Comparison of ENCODE assay signal across 10 mouse cellular contexts in genomic region chr3:27652451-27653011, GRCm38 (mm10). TPM values are rescaled to one million over a fixed set of nuclear protein-coding genes. Genes with fewer than 3 reads are reported as not detected.
DNase-seq lines count a peak whose midpoint lies in the region; ATAC-seq and TF ChIP-seq lines count a peak whose summit lies in the region.
"Had no signal": no experiment of that assay in that cellular context is flagged by ENCODE, and none has a peak within 500 bp of the region (broad histone marks: within the 10 kb centered on the region; RNA-seq: fewer than 3 reads in every experiment).

No protein-coding gene starts in this region.

- DNase-seq in heart, postnatal 36 days: no peak
- DNase-seq in lung, postnatal 0 days (ENCODE audit: low spot score): peak; percentile 69
- no peak for DNase-seq in lung, adult 2 months
- no peak for DNase-seq in cerebellum, adult 2 months
- DNase-seq in frontal cortex, postnatal 25 days (ENCODE audit: low spot score in 2 of 2): no peak
- DNase-seq: cerebellum, postnatal 14 days; gastrocnemius, postnatal 14 days; right cerebral cortex, adult 18-20 months had no signal

- H3K27ac ChIP-seq in heart, embryonic 14.5 days (replicated peaks in 1 of 2; ENCODE audit: control insufficient read depth in 1 of 2, insufficient read depth in 1 of 2, low read depth in 2 of 2, low read length in 2 of 2): peak overlapping the region; percentile 49 to 87
- peak overlapping the region; percentile 73 for H3K27ac ChIP-seq in lung, postnatal 0 days (ENCODE audit: low read length)
- H3K27ac ChIP-seq in liver, embryonic 12.5 days: no peak overlapping the region
- no peak overlapping the region for H3K27ac ChIP-seq in cerebellum, adult 2 months (ENCODE audit: insufficient read depth, low read length)

- TF ChIP-seq EP300 in lung, postnatal 0 days (IDR thresholded peaks at IDR 0.05): peak; percentile 92

- H3K4me2 ChIP-seq in heart, embryonic 14.5 days (ENCODE audit: low read length): no peak overlapping the region
- H3K4me2 ChIP-seq in lung, postnatal 0 days (replicated peaks; ENCODE audit: low read depth, low read length): no peak overlapping the region
- H3K4me2 ChIP-seq in liver, embryonic 12.5 days: no peak overlapping the region

- no peaks in the 10 kb centered on the region for H3K9me3 ChIP-seq in heart, embryonic 14.5 days (ENCODE audit: control insufficient read depth, low read length)
- H3K9me3 ChIP-seq in lung, postnatal 0 days (ENCODE audit: low read length): no peaks in the 10 kb centered on the region
- no peaks in the 10 kb centered on the region for H3K9me3 ChIP-seq in liver, embryonic 12.5 days (replicated peaks)

- WGBS in heart, embryonic 14.5 days: 34% methylated on average over 9 of the region's 9 CpGs
- 36% methylated on average over 9 of the region's 9 CpGs for WGBS in lung, postnatal 0 days
- WGBS in lung, adult 2 months: 47% methylated on average over 9 of the region's 9 CpGs
- 31% methylated on average over 9 of the region's 9 CpGs for WGBS in liver, embryonic 12.5 days (ENCODE audit: insufficient replicate concordance)
- 87% methylated on average over 9 of the region's 9 CpGs for WGBS in cerebellum, adult 2 months

- peak; percentile 43 for TF ChIP-seq CTCF in lung, postnatal 0 days (IDR thresholded peaks at IDR 0.05)
- no peak for TF ChIP-seq CTCF in lung, adult 2 months (IDR thresholded peaks at IDR 0.05; ENCODE audit: insufficient read depth, low read length)
- TF ChIP-seq CTCF in cerebellum, adult 2 months (IDR thresholded peaks at IDR 0.05; ENCODE audit: borderline replicate concordance, insufficient read depth, low read depth, low read length): no peak

- no peaks in the 10 kb centered on the region for H3K27me3 ChIP-seq in heart, embryonic 14.5 days (ENCODE audit: control insufficient read depth, insufficient read depth, low read length)
- H3K27me3 ChIP-seq in lung, postnatal 0 days (replicated peaks; ENCODE audit: insufficient read depth, low read length): no peaks in the 10 kb centered on the region
- no peaks in the 10 kb centered on the region for H3K27me3 ChIP-seq in liver, embryonic 12.5 days (replicated peaks)
- H3K27me3 ChIP-seq in cerebellum, adult 2 months (ENCODE audit: control insufficient read depth, insufficient read depth, low read length): no peaks in the 10 kb centered on the region

- TF ChIP-seq POLR2A in lung, adult 2 months (IDR thresholded peaks at IDR 0.05; ENCODE audit: borderline replicate concordance, extremely low read depth, low read depth, low read length): no peak
- no peak for TF ChIP-seq POLR2A in cerebellum, adult 2 months (IDR thresholded peaks at IDR 0.05; ENCODE audit: borderline replicate concordance, insufficient read depth, low read length)

- ATAC-seq in heart, embryonic 14.5 days (ENCODE audit: insufficient number of reproducible peaks, insufficient read depth, low FRiP score, low read depth): no peak
- peak; percentile 65 for ATAC-seq in lung, postnatal 0 days
- 0 out of 2 replicates have a peak, but pooled peaks have one; percentile 13 for ATAC-seq in liver, embryonic 12.5 days

- H3K4me1 ChIP-seq in heart, embryonic 14.5 days (ENCODE audit: control insufficient read depth in 2 of 2, insufficient read depth in 2 of 2, low read length in 2 of 2): peaks cover 51 to 88% of the 10 kb centered on the region in 2 experiments
- H3K4me1 ChIP-seq in lung, postnatal 0 days (ENCODE audit: insufficient read depth, low read depth, low read length): peaks cover 27% of the 10 kb centered on the region; the same call in 1 of the 2 replicates
- peaks cover 32% of the 10 kb centered on the region for H3K4me1 ChIP-seq in lung, adult 2 months (ENCODE audit: control insufficient read depth, insufficient read depth, low read length)
- peaks cover 78% of the 10 kb centered on the region for H3K4me1 ChIP-seq in liver, embryonic 12.5 days
- no peaks in the 10 kb centered on the region; the same call in 1 of the 2 replicates for H3K4me1 ChIP-seq in cerebellum, adult 2 months (ENCODE audit: control insufficient read depth, insufficient read depth, low read length)

- intact Hi-C loops in heart, postnatal 36 days (cut with DNase I): no loop called here

- H3K9ac ChIP-seq in heart, embryonic 14.5 days (ENCODE audit: low read length): no peak overlapping the region
- H3K9ac ChIP-seq in lung, postnatal 0 days (replicated peaks; ENCODE audit: low read depth): no peak overlapping the region
- H3K9ac ChIP-seq in liver, embryonic 12.5 days: no peak overlapping the region

- H3K36me3 ChIP-seq in heart, embryonic 14.5 days (ENCODE audit: control insufficient read depth, insufficient read depth, low read length): no peaks in the 10 kb centered on the region
- no peaks in the 10 kb centered on the region for H3K36me3 ChIP-seq in lung, postnatal 0 days (ENCODE audit: insufficient read depth, low read length)
- no peaks in the 10 kb centered on the region for H3K36me3 ChIP-seq in liver, embryonic 12.5 days

- H3K4me3 ChIP-seq in heart, embryonic 14.5 days (ENCODE audit: control insufficient read depth in 1 of 2, insufficient read depth in 1 of 2, low read depth in 1 of 2, low read length in 2 of 2): no peak overlapping the region
- H3K4me3 ChIP-seq in lung, postnatal 0 days (ENCODE audit: low read depth, low read length): no peak overlapping the region
- no peak overlapping the region for H3K4me3 ChIP-seq in lung, adult 2 months (replicated peaks; ENCODE audit: extremely low read depth, low read depth, low read length)
- H3K4me3 ChIP-seq in liver, embryonic 12.5 days: no peak overlapping the region
- no peak overlapping the region for H3K4me3 ChIP-seq in cerebellum, adult 2 months (replicated peaks; ENCODE audit: insufficient read depth, low read depth, low read length)

RNA-seq across cellular contexts. Expression of gene Fndc3b, which starts 58.6 kb away (rescaled TPM):
- 25.8 and 29.0 TPM in 2 replicates for polyA plus RNA-seq in heart, embryonic 14.5 days (2014; fragmentation: Nextera tagmentation; extraction: Ambion mirVana)
- 10 to 100 TPM; 58.3 to 58.7 TPM for total RNA-seq in heart, postnatal 36 days (2021)
- 28.5 and 30.6 TPM in 2 replicates for polyA plus RNA-seq in lung, postnatal 0 days (2015; fragmentation: Nextera tagmentation; extraction: Ambion mirVana)
- polyA plus RNA-seq in lung, adult 2 months (2012; rRNA removed): 17.6 and 23.8 TPM in 2 replicates
- 9.4 and 9.7 TPM in 2 replicates for polyA plus RNA-seq in liver, embryonic 12.5 days (2016; fragmentation: Nextera tagmentation; extraction: Ambion mirVana)
- 4.1 and 5.3 TPM in 2 replicates for polyA plus RNA-seq in cerebellum, adult 2 months (2012; rRNA removed)

Comparison
In these comparisons a context has a peak if more than half of its experiments do, and no peak if none do; other contexts are left out.
1. H3K27ac ChIP-seq: peak in heart, embryonic 14.5 days (2 of 2) and lung, postnatal 0 days (single experiment); none in liver, embryonic 12.5 days (single experiment) and cerebellum, adult 2 months (single experiment).